Mouse (Mus musculus): ENCODE measurements around the gene Gstp1.

The Gstp1 gene

GRCm38 (mm10) chr19:4037788-4038232, at the start of gene Gstp1:
TSS of gene Gstp1 (minus strand) at chr19:4037985.
- DNase-seq (ENCODE audit: low read depth, low spot score): peak; percentile 83
- no peaks in the 10 kb centered on the region for H3K27me3 ChIP-seq (ENCODE audit: control insufficient read depth, insufficient read depth, low read length, poor library complexity, severe bottlenecking)
- no peaks in the 10 kb centered on the region for H3K36me3 ChIP-seq (ENCODE audit: control insufficient read depth, insufficient read depth, low read length, poor library complexity, severe bottlenecking)

- H3K36me3 ChIP-seq (ENCODE audit: control insufficient read depth, insufficient read depth, low read length, poor library complexity, severe bottlenecking): no peaks in the 10 kb centered on the region
- 0 out of 2 replicates have a peak, but pooled peaks cover 2% of the 10 kb centered on the region for H3K27me3 ChIP-seq (ENCODE audit: control insufficient read depth, insufficient read depth, low read length, poor library complexity, severe bottlenecking)
- DNase-seq (ENCODE audit: low read depth, low spot score): no peak
These were observed 49.3 kb upstream of the Gstp1 start for GRCm38 (mm10) chr19:4087090-4087489.

GRCm38 (mm10) chr19:4086156-4086555, 48.4 kb upstream of the Gstp1 start:
- DNase-seq (ENCODE audit: low read depth, low spot score): no peak
- Histone ChIP-seq H3K36me3 (ENCODE audit: control insufficient read depth, insufficient read depth, low read length, poor library complexity, severe bottlenecking) (no peaks in the 10 kb centered on the region), H3K27me3 (ENCODE audit: control insufficient read depth, insufficient read depth, low read length, poor library complexity, severe bottlenecking) (0 out of 2 replicates have a peak, but pooled peaks cover 2% of the 10 kb centered on the region)

- Histone ChIP-seq H3K27me3 (ENCODE audit: control insufficient read depth, insufficient read depth, low read length, poor library complexity, severe bottlenecking) (0 out of 2 replicates have a peak, but pooled peaks cover 2% of the 10 kb centered on the region), H3K36me3 (ENCODE audit: control insufficient read depth, insufficient read depth, low read length, poor library complexity, severe bottlenecking) (no peaks in the 10 kb centered on the region)
- no peak for DNase-seq (ENCODE audit: low read depth, low spot score)
These were observed 47.2 kb upstream of the Gstp1 start for GRCm38 (mm10) chr19:4084984-4085383.

- H3K36me3 ChIP-seq (ENCODE audit: control insufficient read depth, insufficient read depth, low read length, poor library complexity, severe bottlenecking): no peaks in the 10 kb centered on the region
- DNase-seq (ENCODE audit: low read depth, low spot score): no peak
- 0 out of 2 replicates have a peak, but pooled peaks cover 2% of the 10 kb centered on the region for H3K27me3 ChIP-seq (ENCODE audit: control insufficient read depth, insufficient read depth, low read length, poor library complexity, severe bottlenecking)
These were observed 46.0 kb upstream of the Gstp1 start for GRCm38 (mm10) chr19:4083826-4084225.

GRCm38 (mm10) chr19:4083316-4083715, 45.5 kb upstream of the Gstp1 start:
- H3K36me3 ChIP-seq (ENCODE audit: control insufficient read depth, insufficient read depth, low read length, poor library complexity, severe bottlenecking): no peaks in the 10 kb centered on the region
- 0 out of 2 replicates have a peak, but pooled peaks cover 2% of the 10 kb centered on the region for H3K27me3 ChIP-seq (ENCODE audit: control insufficient read depth, insufficient read depth, low read length, poor library complexity, severe bottlenecking)
- no peak for DNase-seq (ENCODE audit: low read depth, low spot score)

- DNase-seq (ENCODE audit: low read depth, low spot score): no peak
- H3K36me3 ChIP-seq (ENCODE audit: control insufficient read depth, insufficient read depth, low read length, poor library complexity, severe bottlenecking): no peaks in the 10 kb centered on the region
- H3K27me3 ChIP-seq (ENCODE audit: control insufficient read depth, insufficient read depth, low read length, poor library complexity, severe bottlenecking): 0 out of 2 replicates have a peak, but pooled peaks cover 2% of the 10 kb centered on the region
These were observed 44.6 kb upstream of the Gstp1 start for GRCm38 (mm10) chr19:4082219-4082965.

GRCm38 (mm10) chr19:4081394-4081793, 43.6 kb upstream of the Gstp1 start, which contains the start of gene Cabp2:
TSS of gene Cabp2 (plus strand) at chr19:4081578.
- no peak for DNase-seq (ENCODE audit: low read depth, low spot score)
- Histone ChIP-seq H3K27me3 (ENCODE audit: control insufficient read depth, insufficient read depth, low read length, poor library complexity, severe bottlenecking) (0 out of 2 replicates have a peak, but pooled peaks cover 2% of the 10 kb centered on the region), H3K36me3 (ENCODE audit: control insufficient read depth, insufficient read depth, low read length, poor library complexity, severe bottlenecking) (no peaks in the 10 kb centered on the region)

- DNase-seq (ENCODE audit: low read depth, low spot score): no peak
- Histone ChIP-seq H3K36me3 (ENCODE audit: control insufficient read depth, insufficient read depth, low read length, poor library complexity, severe bottlenecking) (no peaks in the 10 kb centered on the region), H3K27me3 (ENCODE audit: control insufficient read depth, insufficient read depth, low read length, poor library complexity, severe bottlenecking) (0 out of 2 replicates have a peak, but pooled peaks cover 2% of the 10 kb centered on the region)
These were observed 42.8 kb upstream of the Gstp1 start for GRCm38 (mm10) chr19:4080511-4081009.

GRCm38 (mm10) chr19:4079594-4079993, 41.8 kb upstream of the Gstp1 start:
- no peak for DNase-seq (ENCODE audit: low read depth, low spot score)
- no peaks in the 10 kb centered on the region for H3K36me3 ChIP-seq (ENCODE audit: control insufficient read depth, insufficient read depth, low read length, poor library complexity, severe bottlenecking)
- H3K27me3 ChIP-seq (ENCODE audit: control insufficient read depth, insufficient read depth, low read length, poor library complexity, severe bottlenecking): 0 out of 2 replicates have a peak, but pooled peaks cover 2% of the 10 kb centered on the region

GRCm38 (mm10) chr19:4075531-4075930, 37.7 kb upstream of the Gstp1 start:
- Histone ChIP-seq H3K27me3 (ENCODE audit: control insufficient read depth, insufficient read depth, low read length, poor library complexity, severe bottlenecking) (no peaks in the 10 kb centered on the region), H3K36me3 (ENCODE audit: control insufficient read depth, insufficient read depth, low read length, poor library complexity, severe bottlenecking) (no peaks in the 10 kb centered on the region)
- DNase-seq (ENCODE audit: low read depth, low spot score): no peak

- no peaks in the 10 kb centered on the region for H3K36me3 ChIP-seq (ENCODE audit: control insufficient read depth, insufficient read depth, low read length, poor library complexity, severe bottlenecking)
- no peaks in the 10 kb centered on the region for H3K27me3 ChIP-seq (ENCODE audit: control insufficient read depth, insufficient read depth, low read length, poor library complexity, severe bottlenecking)
- no peak for DNase-seq (ENCODE audit: low read depth, low spot score)
These were observed 35.1 kb upstream of the Gstp1 start for GRCm38 (mm10) chr19:4072706-4073424.

GRCm38 (mm10) chr19:4071406-4071805, 33.6 kb upstream of the Gstp1 start:
- H3K36me3 ChIP-seq (ENCODE audit: control insufficient read depth, insufficient read depth, low read length, poor library complexity, severe bottlenecking): no peaks in the 10 kb centered on the region
- H3K27me3 ChIP-seq (ENCODE audit: control insufficient read depth, insufficient read depth, low read length, poor library complexity, severe bottlenecking): no peaks in the 10 kb centered on the region
- no peak for DNase-seq (ENCODE audit: low read depth, low spot score)

- Histone ChIP-seq H3K27me3 (ENCODE audit: control insufficient read depth, insufficient read depth, low read length, poor library complexity, severe bottlenecking) (no peaks in the 10 kb centered on the region), H3K36me3 (ENCODE audit: control insufficient read depth, insufficient read depth, low read length, poor library complexity, severe bottlenecking) (no peaks in the 10 kb centered on the region)
These were observed 33.0 kb upstream of the Gstp1 start for GRCm38 (mm10) chr19:4070756-4071155.

GRCm38 (mm10) chr19:4070311-4070710, 32.5 kb upstream of the Gstp1 start:
- Histone ChIP-seq H3K36me3 (ENCODE audit: control insufficient read depth, insufficient read depth, low read length, poor library complexity, severe bottlenecking) (no peaks in the 10 kb centered on the region), H3K27me3 (ENCODE audit: control insufficient read depth, insufficient read depth, low read length, poor library complexity, severe bottlenecking) (no peaks in the 10 kb centered on the region)
- DNase-seq (ENCODE audit: low read depth, low spot score): no peak

More at GRCm38 (mm10) chr19:4070756-4071155, 33.0 kb upstream of the Gstp1 start:
- no peak for DNase-seq (ENCODE audit: low read depth, low spot score)

Measured in splenic B cell, adult 2 months (primary cell).